Mouse (Mus musculus) spleen, adult 18-20 months (tissue): ENCODE measurements at regions not wholly inside any gene's neighbourhood (a gene's known extent, or its start where the extent isn't known, plus 50 kb on each side); places are given as distances from the start of the nearest gene placed in this dataset.

ENCODE experiments used
- DNase-seq, 2 experiments: peaks; one replicate each; pipeline ENCODE4 v3.0.0; 2022; ENCODE audit warnings: mixed read lengths in 2 of 2

- DNase-seq, result no peak
Observed at GRCm38 (mm10) chr14:24886896-24887421, 400.0 kb downstream of the Rps24 start.

GRCm38 (mm10) chr14:24890856-24891255, 403.9 kb downstream of the Rps24 start:
- DNase-seq, result no peak

- DNase-seq, result no peak
Observed at GRCm38 (mm10) chr14:24895196-24895595, 408.3 kb downstream of the Rps24 start.

- DNase-seq, result no peak
Observed at GRCm38 (mm10) chr14:24896681-24897080, 409.8 kb downstream of the Rps24 start.

GRCm38 (mm10) chr14:24900501-24901179, 413.7 kb downstream of the Rps24 start:
- DNase-seq, result no peak

GRCm38 (mm10) chr14:24901726-24902125, 414.8 kb downstream of the Rps24 start:
- no peak for DNase-seq

- no peak for DNase-seq
Observed at GRCm38 (mm10) chr14:24902870-24903269, 415.9 kb downstream of the Rps24 start.

- DNase-seq, result no peak
Observed at GRCm38 (mm10) chr14:24904712-24905111, 417.8 kb downstream of the Rps24 start.

GRCm38 (mm10) chr14:24906916-24907315, 420.0 kb downstream of the Rps24 start:
- no peak for DNase-seq

- no peak for DNase-seq
Observed at GRCm38 (mm10) chr14:24908377-24908776, 421.5 kb downstream of the Rps24 start.

- no peak for DNase-seq
Observed at GRCm38 (mm10) chr14:24911621-24912020, 424.7 kb downstream of the Rps24 start.

GRCm38 (mm10) chr14:24919056-24919455, 432.1 kb downstream of the Rps24 start:
- no peak for DNase-seq

GRCm38 (mm10) chr14:24922006-24922405, 435.1 kb downstream of the Rps24 start:
- no peak for DNase-seq

GRCm38 (mm10) chr14:24924561-24924960, 437.6 kb downstream of the Rps24 start:
- DNase-seq, result no peak

- no peak for DNase-seq
Observed at GRCm38 (mm10) chr14:24926086-24927048, 439.4 kb downstream of the Rps24 start.

GRCm38 (mm10) chr14:24928726-24929125, 441.8 kb downstream of the Rps24 start:
- DNase-seq, result no peak

GRCm38 (mm10) chr14:24930251-24930650, 443.3 kb downstream of the Rps24 start:
- no peak for DNase-seq

- DNase-seq, result no peak
Observed at GRCm38 (mm10) chr14:24937876-24938275, 451.0 kb downstream of the Rps24 start.

GRCm38 (mm10) chr14:24939068-24939467, 452.1 kb downstream of the Rps24 start:
- no peak for DNase-seq

- DNase-seq, result no peak
Observed at GRCm38 (mm10) chr14:24939476-24940200, 452.7 kb downstream of the Rps24 start.

- DNase-seq, result no peak
Observed at GRCm38 (mm10) chr14:24945716-24946115, 458.8 kb downstream of the Rps24 start.

- DNase-seq, result no peak
Observed at GRCm38 (mm10) chr14:24947084-24947483, 460.2 kb downstream of the Rps24 start.

GRCm38 (mm10) chr14:24955891-24956410, 469.0 kb downstream of the Rps24 start:
- DNase-seq, result no peak
